Mouse (Mus musculus) olfactory bulb, adult 2 months (tissue): ENCODE results near the gene Glb1.

Experiments
- CTCF ChIP-seq: fragments of 200-500 bp; IDR thresholded peaks from 2 replicates; pipeline ENCODE4 v1.5.1; 2012; ENCODE audit warnings: low read depth, mild to moderate bottlenecking, low read length, moderate library complexity; ENCODE audit not compliant: insufficient read depth
- POLR2A ChIP-seq: fragments of 200-500 bp; IDR thresholded peaks from 2 replicates; pipeline ENCODE4 v1.6.1; 2012; ENCODE audit warnings: mild to moderate bottlenecking, low read depth, low read length, moderate library complexity; ENCODE audit not compliant: insufficient read depth

DNA sequence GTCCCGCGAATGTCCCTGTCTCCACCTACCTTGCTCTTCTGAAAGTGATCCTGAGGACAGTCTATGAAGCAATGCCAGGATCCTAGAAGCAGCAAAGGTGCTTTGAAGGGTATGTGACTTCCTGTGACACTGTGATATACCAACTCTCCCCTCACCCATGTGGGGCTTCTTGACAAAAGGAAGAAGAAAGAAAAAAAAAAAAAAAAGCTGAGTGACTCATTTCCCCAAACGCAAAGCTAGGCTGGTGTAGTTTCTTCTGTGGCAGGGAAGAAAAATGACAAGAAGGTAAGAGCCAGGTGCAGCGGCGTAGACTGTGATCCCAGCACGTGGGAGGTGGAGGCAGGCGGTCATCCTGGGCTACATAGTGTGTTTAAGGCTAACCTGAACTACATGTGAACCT, 95.6 kb downstream of the Glb1 start:
- TF ChIP-seq CTCF (no peak), POLR2A (no peak)
